Mouse (Mus musculus) CH12.LX (cell line): ENCODE data around the gene Fancd2. TPM values are rescaled to one million over a fixed set of nuclear protein-coding genes. Genes with fewer than 3 reads are reported as not detected.

ENCODE experiments used
- DNase-seq: peaks from one replicate; pipeline ENCODE4 v3.0.0-alpha.2; 2013; ENCODE audit errors: extremely low read depth
- H3K27ac ChIP-seq: 2 replicates; pipeline ENCODE4 v1.5.1; 2012; ENCODE audit warnings: low read depth, mild to moderate bottlenecking, control low read depth, moderate library complexity; ENCODE audit not compliant: insufficient read depth
- H3K27me3 ChIP-seq: replicated peaks from 2 replicates; pipeline ENCODE3; 2012; ENCODE audit warnings: inconsistent platforms
- H3K36me3 ChIP-seq, 2 experiments: replicated peaks in 1 of 2; 2 replicates each; pipeline versions ENCODE3 to v1.6.1; 2012; ENCODE audit warnings: inconsistent platforms in 1 of 2, low read length in 1 of 2, mild to moderate bottlenecking in 1 of 2, mixed read lengths in 1 of 2, moderate library complexity in 1 of 2; ENCODE audit not compliant: control insufficient read depth in 1 of 2, insufficient read depth in 1 of 2
- H3K4me1 ChIP-seq, 2 experiments: 2 replicates each; pipeline ENCODE4 v1.6.1; 2012; ENCODE audit warnings: inconsistent platforms in 1 of 2, moderate library complexity in 1 of 2; ENCODE audit not compliant: insufficient read depth in 2 of 2, control insufficient read depth in 1 of 2
- H3K4me2 ChIP-seq: 2 replicates; pipeline ENCODE4 v1.6.1; 2012; ENCODE audit warnings: low read depth, mild to moderate bottlenecking, control low read depth; ENCODE audit not compliant: poor library complexity, insufficient read depth, severe bottlenecking
- H3K4me3 ChIP-seq, 3 experiments: fragments of 150-350 bp in 1 of 3; sonication (generic) in 1 of 3; replicated peaks in 1 of 3; 2 replicates each; pipeline versions ENCODE3 to v1.5.1; 2011 to 2012; ENCODE audit warnings: low read depth in 2 of 3, low read length in 2 of 3, mild to moderate bottlenecking in 2 of 3, moderate library complexity in 2 of 3, control low read depth in 1 of 3, improper control_type of control experiment in 1 of 3, inconsistent platforms in 1 of 3, mixed read lengths in 1 of 3; ENCODE audit not compliant: poor library complexity in 1 of 3
- H3K79me2 ChIP-seq: replicated peaks from 2 replicates; pipeline ENCODE4 v1.6.1; 2012; ENCODE audit warnings: mild to moderate bottlenecking, moderate library complexity; ENCODE audit not compliant: control insufficient read depth, poor library complexity, insufficient read depth, severe bottlenecking; ENCODE audit errors: extremely low read depth
- H3K9ac ChIP-seq: 2 replicates; pipeline ENCODE4 v1.6.1; 2012; ENCODE audit warnings: low read depth, mild to moderate bottlenecking, control low read depth, moderate library complexity; ENCODE audit not compliant: insufficient read depth
- H3K9me3 ChIP-seq: replicated peaks from 2 replicates; pipeline ENCODE3; 2012; ENCODE audit warnings: low read length, inconsistent platforms, mixed read lengths
- BHLHE40 ChIP-seq: IDR thresholded peaks from 2 replicates; pipeline ENCODE4 v1.6.1; 2011; ENCODE audit warnings: mild to moderate bottlenecking, low read depth, low read length, improper control_type of control experiment
- CHD1 ChIP-seq: IDR thresholded peaks from 2 replicates; pipeline ENCODE4 v1.6.1; 2012; ENCODE audit warnings: low read depth, low read length, improper control_type of control experiment, inconsistent platforms
- CHD2 ChIP-seq: IDR thresholded peaks from 2 replicates; pipeline ENCODE4 v1.6.1; 2011; ENCODE audit warnings: low read length, improper control_type of control experiment
- ELF1 ChIP-seq: IDR thresholded peaks from 2 replicates; pipeline ENCODE4 v1.6.1; 2014; ENCODE audit warnings: low read depth, mild to moderate bottlenecking, inconsistent platforms, low read length, improper control_type of control experiment
- EP300 ChIP-seq: IDR thresholded peaks from 2 replicates; pipeline ENCODE4 v1.6.1; 2011; ENCODE audit warnings: low read length, improper control_type of control experiment
- GABPA ChIP-seq: IDR thresholded peaks from 2 replicates; pipeline ENCODE4 v1.6.1; 2012; ENCODE audit warnings: low read depth, low read length, improper control_type of control experiment, inconsistent platforms; ENCODE audit not compliant: insufficient replicate concordance
- HCFC1 ChIP-seq: IDR thresholded peaks from 2 replicates; pipeline ENCODE4 v1.6.1; 2012; ENCODE audit warnings: low read depth, mild to moderate bottlenecking, inconsistent platforms, low read length, improper control_type of control experiment
- KAT2A ChIP-seq: IDR thresholded peaks from 2 replicates; pipeline ENCODE4 v1.6.1; 2012; ENCODE audit warnings: low read length, improper control_type of control experiment, inconsistent platforms; ENCODE audit not compliant: insufficient replicate concordance
- MAX ChIP-seq: IDR thresholded peaks from 2 replicates; pipeline ENCODE4 v1.6.1; 2011; ENCODE audit warnings: low read length, improper control_type of control experiment
- MAZ ChIP-seq: IDR thresholded peaks from 2 replicates; pipeline ENCODE4 v1.6.1; 2012; ENCODE audit warnings: low read depth, mild to moderate bottlenecking, inconsistent platforms, low read length, improper control_type of control experiment, moderate library complexity
- MEF2A ChIP-seq: IDR thresholded peaks from 2 replicates; pipeline ENCODE4 v1.6.1; 2014; ENCODE audit warnings: low read depth, mild to moderate bottlenecking, inconsistent platforms, low read length, improper control_type of control experiment, borderline replicate concordance
- POLR2A ChIP-seq: IDR thresholded peaks from 2 replicates; pipeline ENCODE4 v1.6.1; 2011; ENCODE audit warnings: low read depth, mild to moderate bottlenecking, improper control_type of control experiment, low read length
- RCOR1 ChIP-seq: conservative IDR thresholded peaks from 2 replicates; pipeline ENCODE4 v1.6.1; 2012; ENCODE audit warnings: low read depth, mild to moderate bottlenecking, inconsistent platforms, low read length, improper control_type of control experiment
- TCF12 ChIP-seq: IDR thresholded peaks from 2 replicates; pipeline ENCODE4 v1.6.1; 2014; ENCODE audit warnings: low read depth, mild to moderate bottlenecking, inconsistent platforms, low read length, improper control_type of control experiment
- UBTF ChIP-seq: IDR thresholded peaks from 2 replicates; pipeline ENCODE4 v1.6.1; 2012; ENCODE audit warnings: low read depth, mild to moderate bottlenecking, inconsistent platforms, low read length, improper control_type of control experiment, moderate library complexity
- USF1 ChIP-seq: IDR thresholded peaks from 2 replicates; pipeline ENCODE4 v1.6.1; 2014; ENCODE audit warnings: low read depth, mild to moderate bottlenecking, inconsistent platforms, low read length, improper control_type of control experiment
- USF2 ChIP-seq: conservative IDR thresholded peaks from 2 replicates; pipeline ENCODE4 v1.6.1; 2011; ENCODE audit warnings: low read depth, low read length, improper control_type of control experiment
- ZMIZ1 ChIP-seq: IDR thresholded peaks from 2 replicates; pipeline ENCODE4 v1.6.1; 2012; ENCODE audit warnings: low read depth, mild to moderate bottlenecking, inconsistent platforms, low read length, improper control_type of control experiment
- dilution Hi-C: fragments of 300-500 bp; cut with MboI; formaldehyde crosslinking; loops from 2 replicates; pipeline ENCODE4 v1.14.3; 2020; ENCODE audit warnings: low sequenced_read_pairs; ENCODE audit not compliant: extremely low pct_unique_long_range_greater_than_20kb, extremely low pct_ligation_motif_present
- in situ Hi-C: fragments of 300-500 bp; cut with MboI; formaldehyde crosslinking; loops from 3 replicates; pipeline ENCODE4 v1.14.3; 2019; ENCODE audit warnings: low sequenced_read_pairs, low pct_ligation_motif_present, low pct_unique_long_range_greater_than_20kb, mixed read lengths
- polyA plus RNA-seq: library from polyadenylated mRNA; unstranded; fragments of >175 nt; gene quantifications from 2 replicates; pipeline ENCODE4 v1.2.1, GENCODE M21; 2012; ENCODE audit warnings: low read depth; ENCODE audit not compliant: insufficient read length
- total RNA-seq, 2 experiments: library from RNA; depleted of rRNA; stranded (reverse); fragments of 300-350 nt in 1 of 2; fragments of >200 nt in 1 of 2; gene quantifications; 2 replicates each; pipeline ENCODE4 v1.2.3; 2012 to 2014

The Fancd2 gene
- total and polyA plus RNA-seq, 3 experiments = 25.5 to 32.7 (median 30.2) TPM

DNA sequence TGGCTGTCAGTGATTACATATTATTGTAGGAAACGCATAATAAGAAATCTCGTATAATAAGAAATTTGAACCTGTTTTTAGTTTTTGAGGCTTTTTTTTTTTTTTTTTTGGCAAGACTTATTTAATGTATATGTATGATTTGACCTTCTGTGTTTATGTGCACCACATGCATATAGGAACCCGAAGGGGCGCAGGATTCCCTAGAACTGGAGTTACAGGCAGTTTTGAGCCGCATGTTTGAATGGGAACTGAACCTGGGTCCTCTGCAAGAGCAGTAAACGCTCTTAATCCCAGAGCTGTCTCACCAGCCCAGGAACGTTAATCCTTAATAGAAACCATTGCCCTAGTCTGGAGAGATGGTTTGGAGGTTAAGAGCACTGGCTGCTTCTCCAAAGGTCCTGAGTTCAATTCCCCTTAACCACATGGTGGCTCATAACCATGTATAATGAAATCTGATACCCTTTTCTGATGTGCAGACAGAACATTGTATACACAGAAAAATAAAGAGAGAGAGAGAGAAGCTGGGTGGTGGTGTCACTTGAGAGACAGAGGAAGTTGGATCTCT is 440 bp downstream of the Fancd2 start:
- Histone ChIP-seq H3K9ac (peak overlapping the region; percentile 78), H3K4me3 (peak overlapping the region; percentile 90 to 100 (median 95)), H3K79me2 (peaks cover 46% of the 10 kb centered on the region), H3K27me3 (no peaks in the 10 kb centered on the region), H3K27ac (no peak overlapping the region), H3K9me3 (no peaks in the 10 kb centered on the region), H3K36me3 (peaks cover 23 to 51% of the 10 kb centered on the region in 2 experiments), H3K4me1 (peaks cover 4 to 34% of the 10 kb centered on the region in 2 experiments), H3K4me2 (peak overlapping the region; percentile 65)
- peak; percentile 13 for DNase-seq
- in situ Hi-C loops = no loop called here
- TF ChIP-seq KAT2A (no peak), USF2 (no peak), CHD2 (no peak), ELF1 (no peak), GABPA (no peak), MAZ (no peak), CHD1 (no peak), MAX (no peak), BHLHE40 (no peak), USF1 (no peak), MEF2A (no peak), POLR2A (no peak), EP300 (no peak), TCF12 (no peak), RCOR1 (no peak), HCFC1 (no peak)
- dilution Hi-C loops = no loop called here

DNA sequence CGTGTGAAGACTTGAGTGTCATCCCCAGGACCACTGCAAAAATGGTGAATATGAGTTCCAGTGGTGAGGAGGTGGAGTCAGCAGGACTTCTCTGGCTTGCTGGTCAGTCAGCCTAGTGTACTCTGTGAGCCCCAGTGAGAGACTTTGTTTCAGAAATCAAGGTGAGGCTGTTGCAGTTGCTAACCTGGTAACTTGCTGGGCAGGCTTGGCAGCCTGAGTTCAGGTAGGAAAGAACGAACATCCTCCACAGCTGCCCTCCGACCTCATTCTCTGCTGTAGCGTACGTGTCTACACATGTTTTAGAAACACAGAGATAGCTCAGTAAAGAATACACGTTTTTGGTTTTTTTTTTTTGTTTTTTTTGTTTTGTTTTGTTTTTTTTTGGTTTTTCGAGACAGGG is 3.4 kb downstream of the Fancd2 start:
- Histone ChIP-seq H3K4me3 (no peak overlapping the region), H3K79me2 (peaks cover 33% of the 10 kb centered on the region), H3K4me2 (no peak overlapping the region), H3K9me3 (no peaks in the 10 kb centered on the region), H3K27me3 (no peaks in the 10 kb centered on the region), H3K36me3 (peaks cover 32 to 58% of the 10 kb centered on the region in 2 experiments)
- DNase-seq = no peak
- TF ChIP-seq ZMIZ1 (no peak), CHD2 (no peak), BHLHE40 (no peak), UBTF (no peak)
- TF ChIP-seq, all 38 proteins: peak for 0
- Histone ChIP-seq H3K9ac (no peak overlapping the region), H3K27ac (no peak overlapping the region), H3K4me1 (peaks cover 2 to 20% of the 10 kb centered on the region in 2 experiments)
- dilution Hi-C loops = no loop called here
- in situ Hi-C loops = no loop called here
